Mouse (Mus musculus) left cerebral cortex, postnatal 10 days (tissue): ENCODE data around the gene Sipa1l1. TPM values are rescaled to one million over a fixed set of nuclear protein-coding genes. Genes with fewer than 3 reads are reported as not detected.
"Not testable (repeated sequence)": the region's sequence is repeated elsewhere in the genome, so short reads cannot be mapped to it uniquely, and the experiment has no call there.

Experiments used
- DNase-seq, 2 experiments: peaks; one replicate each; pipeline ENCODE4 v3.0.0; 2021 to 2022; ENCODE audit warnings: low spot score in 2 of 2, mixed read lengths in 1 of 2; ENCODE audit errors: extremely low spot score in 1 of 2
- intact Hi-C: fragments of 180-260 bp; cut with DNase I; formaldehyde crosslinking; loops from one replicate; pipeline ENCODE4 v1.15.1; 2025
- total RNA-seq, 2 experiments: library from RNA; stranded (reverse); gene quantifications; 2 replicates each; pipeline ENCODE4 v1.2.3; 2021

Gene Sipa1l1
- total RNA-seq, 2 experiments from 2014 or later: 129 to 135 TPM

GRCm38 (mm10) chr12:82170461-82171279 lies 1.6 kb downstream of the Sipa1l1 start:
- intact Hi-C loops: loop anchor here (5.0 to 10.0 kb wide), 3 partner anchors 134 to 302 kb away; no protein-coding TSS in a partner anchor
- no peak for DNase-seq

- peak; percentile 50 to 62 for DNase-seq
Observed at GRCm38 (mm10) chr12:82171591-82171990, 2.5 kb downstream of the Sipa1l1 start.

GRCm38 (mm10) chr12:82173623-82174022 lies 4.5 kb downstream of the Sipa1l1 start:
- intact Hi-C loops: loop anchor here (5.0 to 10.0 kb wide), 3 partner anchors 131 to 299 kb away; no protein-coding TSS in a partner anchor
- no peak for DNase-seq

More at GRCm38 (mm10) chr12:82171591-82171990, 2.5 kb downstream of the Sipa1l1 start:
- intact Hi-C loops: loop anchor here (5.0 to 10.0 kb wide), 3 partner anchors 133 to 301 kb away; no protein-coding TSS in a partner anchor

GRCm38 (mm10) chr12:82175709-82176108 lies 6.6 kb downstream of the Sipa1l1 start:
- intact Hi-C loops: loop anchor here (10.0 kb wide), 2 partner anchors 129 to 209 kb away; no protein-coding TSS in a partner anchor
- DNase-seq: no peak

GRCm38 (mm10) chr12:82178636-82179035 lies 9.5 kb downstream of the Sipa1l1 start:
- DNase-seq: no peak
- intact Hi-C loops: loop anchor here (10.0 kb wide), 2 partner anchors 126 to 206 kb away; no protein-coding TSS in a partner anchor

GRCm38 (mm10) chr12:82179626-82180025 lies 10.5 kb downstream of the Sipa1l1 start:
- no peak for DNase-seq
- intact Hi-C loops: loop anchor here (10.0 kb wide), 2 partner anchors 125 to 205 kb away; no protein-coding TSS in a partner anchor

- DNase-seq, intact Hi-C loops: not testable (repeated sequence)
Observed at GRCm38 (mm10) chr12:82186156-82186555, 17.0 kb downstream of the Sipa1l1 start.

- DNase-seq: no peak
- intact Hi-C loops: no loop called here
Observed at GRCm38 (mm10) chr12:82186740-82187139, 17.6 kb downstream of the Sipa1l1 start.

- intact Hi-C loops: no loop called here
- DNase-seq: no peak
Observed at GRCm38 (mm10) chr12:82187178-82187839, 18.2 kb downstream of the Sipa1l1 start.

- intact Hi-C loops: no loop called here
- DNase-seq: no peak
Observed at GRCm38 (mm10) chr12:82188321-82189075, 19.4 kb downstream of the Sipa1l1 start.

GRCm38 (mm10) chr12:82189076-82189675 lies 20.1 kb downstream of the Sipa1l1 start:
- DNase-seq: no peak
- intact Hi-C loops: no loop called here

- DNase-seq: no peak
- intact Hi-C loops: no loop called here
Observed at GRCm38 (mm10) chr12:82189715-82190581, 20.8 kb downstream of the Sipa1l1 start.

- no peak for DNase-seq
- intact Hi-C loops: no loop called here
Observed at GRCm38 (mm10) chr12:82190582-82190965, 21.5 kb downstream of the Sipa1l1 start.

- no peak for DNase-seq
- intact Hi-C loops: no loop called here
Observed at GRCm38 (mm10) chr12:82191686-82192085, 22.6 kb downstream of the Sipa1l1 start.

GRCm38 (mm10) chr12:82192641-82193054 lies 23.5 kb downstream of the Sipa1l1 start:
- intact Hi-C loops: no loop called here
- no peak for DNase-seq

GRCm38 (mm10) chr12:82193476-82193875 lies 24.4 kb downstream of the Sipa1l1 start:
- intact Hi-C loops: no loop called here
- no peak for DNase-seq

- DNase-seq: no peak
- intact Hi-C loops: no loop called here
Observed at GRCm38 (mm10) chr12:82194919-82195318, 25.8 kb downstream of the Sipa1l1 start.

GRCm38 (mm10) chr12:82196213-82196612 lies 27.1 kb downstream of the Sipa1l1 start:
- no peak for DNase-seq
- intact Hi-C loops: no loop called here
